Mouse (Mus musculus) hindbrain, embryonic 13.5 days (tissue): ENCODE data around the gene Mtg2. TPM values are rescaled to one million over a fixed set of nuclear protein-coding genes. Genes with fewer than 3 reads are reported as not detected.

Experiments
- ATAC-seq: fragments of 200-750 bp; cut with Nextera tagmentation; 2 replicates; pipeline ENCODE4 v1.8.0; 2017; ENCODE audit warnings: moderate TSS enrichment; ENCODE audit not compliant: low FRiP score
- H3K27ac ChIP-seq: fragments of 300-500 bp; sonication (generic); 2 replicates; pipeline ENCODE4 v1.5.1; 2015; ENCODE audit warnings: inconsistent platforms, mild to moderate bottlenecking, moderate library complexity
- H3K27me3 ChIP-seq: fragments of 300-500 bp; sonication (generic); 2 replicates; pipeline ENCODE4 v1.6.1; 2015; ENCODE audit warnings: mild to moderate bottlenecking, inconsistent platforms
- H3K36me3 ChIP-seq: fragments of 300-500 bp; sonication (generic); 2 replicates; pipeline ENCODE4 v1.6.1; 2015; ENCODE audit warnings: mild to moderate bottlenecking, inconsistent platforms
- H3K4me1 ChIP-seq: fragments of 300-500 bp; sonication (generic); replicated peaks from 2 replicates; pipeline ENCODE4 v1.6.1; 2015; ENCODE audit warnings: inconsistent platforms
- H3K4me2 ChIP-seq: fragments of 300-500 bp; sonication (generic); 2 replicates; pipeline ENCODE4 v1.6.1; 2015; ENCODE audit warnings: inconsistent platforms, mild to moderate bottlenecking, moderate library complexity
- H3K4me3 ChIP-seq: fragments of 300-500 bp; sonication (generic); 2 replicates; pipeline ENCODE4 v1.5.1; 2015; ENCODE audit warnings: mild to moderate bottlenecking, inconsistent platforms
- H3K9ac ChIP-seq: fragments of 300-500 bp; sonication (generic); 2 replicates; pipeline ENCODE4 v1.6.1; 2015; ENCODE audit warnings: mild to moderate bottlenecking, inconsistent platforms
- H3K9me3 ChIP-seq: fragments of 300-500 bp; sonication (generic); 2 replicates; pipeline ENCODE4 v1.6.1; 2016; ENCODE audit warnings: inconsistent platforms
- WGBS: fragments of 180-500 bp; shearing (Covaris S2); methylation state at CpG from one replicate; pipeline ENCODE4 v1.1.7; 2015; 5-methylcytosine and 5-hydroxymethylcytosine counted together
- polyA plus RNA-seq: library from polyadenylated mRNA; unstranded; fragments of >200 nt; fragmentation: Nextera tagmentation; extraction: Ambion mirVana; gene quantifications from 2 replicates; pipeline ENCODE4 v1.2.1, GENCODE M21; 2015

Gene Mtg2
- polyA plus RNA-seq, 1 experiment from 2014 or later: 31.9 TPM

- H3K9ac ChIP-seq: no peak overlapping the region
- H3K9me3 ChIP-seq: no peaks in the 10 kb centered on the region
- peaks cover 64% of the 10 kb centered on the region for H3K27me3 ChIP-seq
- no peaks in the 10 kb centered on the region for H3K36me3 ChIP-seq
- no peak overlapping the region for H3K4me3 ChIP-seq
- ATAC-seq: no peak
- peaks cover 45% of the 10 kb centered on the region for H3K4me1 ChIP-seq
- WGBS: 45% methylated on average over 5 of the region's 5 CpGs
- H3K4me2 ChIP-seq: no peak overlapping the region
- H3K27ac ChIP-seq: no peak overlapping the region
These were observed 27.8 kb downstream of the Mtg2 start for GRCm38 (mm10) chr2:180098167-180098566.

DNA sequence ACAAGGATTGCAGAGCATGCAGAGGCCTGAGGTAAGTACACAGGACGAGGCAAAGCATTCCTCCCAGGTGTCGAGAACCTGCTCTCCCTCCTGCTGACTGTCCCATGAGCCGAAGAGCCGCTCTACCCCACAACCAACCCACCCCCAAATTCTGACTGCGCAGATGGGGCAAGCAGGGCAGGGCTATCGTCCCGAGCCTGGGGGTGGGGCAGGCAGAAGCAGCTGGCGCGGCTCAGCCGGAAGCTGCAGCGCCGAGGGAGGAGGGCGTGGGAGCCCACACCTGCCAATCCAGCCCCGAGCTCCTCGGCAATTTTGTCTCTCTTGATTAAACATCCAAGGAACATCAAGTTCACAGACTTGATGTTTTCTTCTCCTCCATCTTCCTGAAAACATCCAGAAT, 29.1 kb downstream of the Mtg2 start:
- Histone ChIP-seq H3K36me3 (no peaks in the 10 kb centered on the region), H3K4me1 (peaks cover 58% of the 10 kb centered on the region), H3K27me3 (peaks cover 77% of the 10 kb centered on the region), H3K9ac (peak overlapping the region; percentile 49; the same call in 1 of the 2 replicates), H3K4me3 (no peak overlapping the region), H3K9me3 (no peaks in the 10 kb centered on the region), H3K27ac (no peak overlapping the region), H3K4me2 (peak overlapping the region; percentile 36)
- WGBS: 8% methylated on average over 15 of the region's 15 CpGs
- ATAC-seq: no peak

DNA sequence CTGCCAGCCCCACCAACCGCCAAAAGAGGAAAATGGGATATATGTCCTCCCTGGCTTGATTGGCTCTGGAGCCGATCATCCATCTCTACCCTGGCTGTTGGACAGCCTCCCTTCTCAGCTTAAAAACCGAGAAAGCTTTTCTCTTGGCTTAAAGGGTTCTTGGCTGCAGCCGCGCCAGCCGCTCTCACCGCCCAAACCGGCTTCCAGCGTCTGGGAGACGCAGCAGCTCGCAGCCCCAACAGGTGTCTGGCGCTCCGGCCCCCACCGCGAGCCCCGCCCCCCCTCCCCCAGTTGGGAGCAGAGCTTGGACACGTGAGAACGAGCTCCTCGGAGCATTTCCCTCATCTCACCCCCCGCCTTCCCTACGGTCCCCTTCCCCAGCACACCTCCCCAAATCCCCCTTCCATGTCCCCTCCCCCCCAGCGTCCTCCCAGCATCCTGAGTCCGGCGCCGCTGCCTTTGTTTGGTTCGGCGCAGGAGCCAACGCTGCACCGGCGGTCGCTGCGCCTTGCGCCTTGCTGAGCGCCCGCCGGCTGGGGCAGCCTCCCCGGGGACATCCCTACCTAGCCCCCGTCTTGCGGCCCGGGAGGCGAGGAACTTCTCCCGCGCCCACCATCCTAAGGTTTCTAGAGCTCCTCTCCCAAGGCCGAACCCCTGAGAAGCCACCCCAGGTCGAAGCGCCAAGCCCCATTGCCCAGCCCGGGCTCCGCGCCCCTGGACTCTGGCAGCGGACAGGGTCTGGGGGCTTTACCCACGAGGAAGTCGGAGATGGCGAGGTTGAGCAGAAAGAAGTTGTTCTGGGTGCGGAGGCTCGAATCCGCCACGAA, 33.0 kb downstream of the Mtg2 start:
- Histone ChIP-seq H3K4me3 (peak overlapping the region; percentile 57), H3K4me2 (peak overlapping the region; percentile 95), H3K9ac (peak overlapping the region; percentile 74), H3K9me3 (no peaks in the 10 kb centered on the region), H3K4me1 (peaks cover 53% of the 10 kb centered on the region), H3K27me3 (peaks cover 76% of the 10 kb centered on the region), H3K27ac (no peak overlapping the region; the same call in 1 of the 2 replicates), H3K36me3 (no peaks in the 10 kb centered on the region)
- under 1% methylated on average over 57 of the region's 57 CpGs for WGBS
- ATAC-seq: peak; percentile 4; the same call in 1 of the 2 replicates

GRCm38 (mm10) chr2:180103978-180104658, 33.7 kb downstream of the Mtg2 start, which contains the start of gene Hrh3:
TSS of gene Hrh3 (minus strand) at chr2:180104488.
- WGBS: under 1% methylated on average over 81 of the region's 87 CpGs
- no peaks in the 10 kb centered on the region for H3K36me3 ChIP-seq
- peak within 1 kb of the TSS; percentile 57 for H3K4me3 ChIP-seq
- peak within 1 kb of the TSS; percentile 74 for H3K9ac ChIP-seq
- peak within 1 kb of the TSS; percentile 8; the same call in 1 of the 2 replicates for H3K27ac ChIP-seq
- H3K4me1 ChIP-seq: peaks cover 50% of the 10 kb centered on the region
- H3K9me3 ChIP-seq: no peaks in the 10 kb centered on the region
- peaks cover 69% of the 10 kb centered on the region for H3K27me3 ChIP-seq
- H3K4me2 ChIP-seq: peak within 1 kb of the TSS; percentile 95
- ATAC-seq: peak; percentile 72

DNA sequence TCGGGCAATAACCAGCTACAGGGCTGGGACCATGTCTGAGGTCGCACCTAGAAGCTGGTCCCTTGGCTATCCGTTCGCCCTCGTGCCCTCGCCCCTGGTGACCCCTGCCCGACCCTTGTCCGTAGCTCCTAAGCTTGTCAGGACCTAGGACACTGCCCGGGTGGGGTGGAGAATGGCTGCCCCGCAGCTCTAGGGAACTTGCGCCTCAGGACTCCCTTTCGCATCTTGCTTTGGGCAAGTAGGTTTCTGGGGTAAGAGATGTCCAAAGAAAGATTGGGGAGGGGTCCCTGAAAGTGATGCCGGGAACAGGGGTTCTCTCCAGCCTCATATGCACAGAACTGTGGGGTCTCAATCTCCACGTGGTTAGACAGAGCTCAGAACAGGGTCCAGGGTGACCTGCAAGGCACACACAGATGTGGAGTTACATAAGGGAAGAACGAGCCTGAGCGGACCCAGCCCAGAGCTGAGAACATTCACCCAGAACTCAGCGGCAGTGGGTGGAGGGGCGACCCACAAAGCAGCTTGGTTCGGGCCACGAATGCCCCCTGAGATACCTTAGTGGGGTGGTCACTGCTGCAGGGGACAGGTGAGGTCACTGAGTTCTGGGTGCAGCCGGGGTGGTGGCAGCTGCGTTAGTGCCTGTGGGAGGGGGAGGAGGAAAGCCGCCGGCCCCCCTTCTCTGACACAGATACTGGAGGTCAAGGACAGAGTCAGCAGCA, 34.4 kb downstream of the Mtg2 start:
- peak overlapping the region; percentile 8; the same call in 1 of the 2 replicates for H3K27ac ChIP-seq
- H3K4me3 ChIP-seq: peak overlapping the region; percentile 57
- 10% methylated on average over 24 of the region's 24 CpGs for WGBS
- H3K4me1 ChIP-seq: peaks cover 45% of the 10 kb centered on the region
- no peaks in the 10 kb centered on the region for H3K36me3 ChIP-seq
- H3K27me3 ChIP-seq: peaks cover 62% of the 10 kb centered on the region
- peak; percentile 18; the same call in 1 of the 2 replicates for ATAC-seq
- H3K9me3 ChIP-seq: no peaks in the 10 kb centered on the region
- peak overlapping the region; percentile 74 for H3K9ac ChIP-seq
- H3K4me2 ChIP-seq: peak overlapping the region; percentile 95

DNA sequence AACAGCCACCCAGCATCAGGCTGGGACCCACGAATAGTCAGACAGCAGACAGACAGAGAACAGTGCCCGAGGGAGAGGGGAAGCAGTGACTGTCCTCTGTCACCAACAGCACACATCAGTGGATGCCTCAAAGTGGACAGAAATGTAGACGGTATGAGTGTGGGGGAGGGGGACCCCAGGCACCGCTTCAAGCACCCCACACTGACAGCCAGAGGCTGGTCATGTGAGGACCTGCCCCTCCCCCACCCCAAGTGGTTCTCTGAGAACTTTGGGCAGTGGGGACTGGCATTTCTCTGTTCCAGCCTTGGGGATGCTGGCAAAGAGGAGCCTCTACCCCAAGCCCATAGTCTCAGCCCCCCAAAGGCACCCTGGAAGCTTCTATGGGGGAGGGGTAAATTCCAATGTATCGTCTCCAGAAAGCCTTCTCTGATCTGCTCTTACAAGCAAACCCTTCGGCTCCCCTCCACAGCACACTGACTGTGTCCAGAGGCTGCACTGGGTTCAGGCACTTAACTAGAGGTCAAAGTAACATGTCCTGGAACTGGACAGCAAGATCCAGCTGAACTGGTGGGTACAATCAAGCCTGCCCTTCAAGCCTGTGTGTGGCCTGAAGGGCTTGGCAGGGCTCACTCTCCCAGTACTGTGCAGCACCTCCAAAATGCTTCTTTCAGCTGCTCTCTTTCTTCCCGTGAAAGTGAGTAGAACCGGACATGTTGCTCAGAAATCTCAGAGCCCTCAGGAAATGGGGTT, 35.2 kb downstream of the Mtg2 start:
- Histone ChIP-seq H3K9ac (no peak overlapping the region), H3K4me3 (no peak overlapping the region; the same call in 1 of the 2 replicates), H3K27me3 (peaks cover 54% of the 10 kb centered on the region), H3K36me3 (no peaks in the 10 kb centered on the region), H3K9me3 (no peaks in the 10 kb centered on the region), H3K4me2 (peak overlapping the region; percentile 95; the same call in 1 of the 2 replicates), H3K27ac (no peak overlapping the region), H3K4me1 (peaks cover 41% of the 10 kb centered on the region)
- 25% methylated on average over 8 of the region's 8 CpGs for WGBS
- ATAC-seq: no peak

DNA sequence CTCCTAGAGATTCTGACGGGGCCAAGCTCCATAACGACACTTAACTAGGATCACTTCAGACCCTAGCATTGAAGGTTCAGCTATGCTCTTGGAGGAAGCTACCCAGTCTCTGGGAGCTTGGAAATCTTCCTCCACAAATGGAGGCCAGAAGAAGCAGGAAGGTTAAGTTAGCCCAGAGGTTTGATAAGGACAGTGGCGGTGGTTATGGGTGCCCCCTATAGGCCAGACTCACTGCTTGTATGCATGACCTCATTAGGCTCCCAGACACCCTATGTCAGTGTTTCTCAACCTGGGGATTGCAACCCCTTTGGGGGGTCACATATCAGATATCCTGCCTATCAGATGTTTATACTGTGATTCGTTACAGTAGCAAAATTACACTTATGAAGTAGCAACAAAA, 36.7 kb downstream of the Mtg2 start:
- Histone ChIP-seq H3K9me3 (no peaks in the 10 kb centered on the region), H3K9ac (no peak overlapping the region), H3K36me3 (no peaks in the 10 kb centered on the region), H3K4me3 (no peak overlapping the region), H3K27me3 (peaks cover 39% of the 10 kb centered on the region), H3K4me2 (no peak overlapping the region), H3K27ac (no peak overlapping the region), H3K4me1 (peaks cover 40% of the 10 kb centered on the region)
- ATAC-seq: no peak
- 61% methylated on average over 4 of the region's 4 CpGs for WGBS

DNA sequence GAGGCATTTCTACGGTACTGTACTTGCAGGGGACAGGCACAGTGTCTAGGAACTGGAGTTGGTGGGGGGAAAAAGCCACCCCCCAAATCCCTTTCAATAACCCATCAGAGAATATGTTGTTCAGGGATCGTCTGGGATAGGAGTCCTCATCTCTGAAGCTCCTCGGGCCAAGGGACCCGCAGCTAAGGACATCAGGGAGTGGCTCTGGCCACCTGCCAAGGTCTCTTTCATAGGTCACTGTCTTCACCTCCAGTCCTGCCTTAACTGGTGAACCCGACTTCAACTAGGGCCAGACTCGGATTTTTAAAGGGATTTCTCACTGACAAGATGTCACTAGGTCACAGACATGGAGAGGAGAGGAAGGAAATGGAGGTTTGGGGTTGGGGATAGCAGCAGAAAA, 37.9 kb downstream of the Mtg2 start:
- peaks cover 27% of the 10 kb centered on the region for H3K27me3 ChIP-seq
- no peak for ATAC-seq
- H3K4me3 ChIP-seq: no peak overlapping the region
- H3K9ac ChIP-seq: no peak overlapping the region
- H3K36me3 ChIP-seq: no peaks in the 10 kb centered on the region
- 65% methylated on average over 6 of the region's 6 CpGs for WGBS
- no peak overlapping the region for H3K4me2 ChIP-seq
- H3K27ac ChIP-seq: no peak overlapping the region
- no peaks in the 10 kb centered on the region for H3K9me3 ChIP-seq
- H3K4me1 ChIP-seq: peaks cover 28% of the 10 kb centered on the region

DNA sequence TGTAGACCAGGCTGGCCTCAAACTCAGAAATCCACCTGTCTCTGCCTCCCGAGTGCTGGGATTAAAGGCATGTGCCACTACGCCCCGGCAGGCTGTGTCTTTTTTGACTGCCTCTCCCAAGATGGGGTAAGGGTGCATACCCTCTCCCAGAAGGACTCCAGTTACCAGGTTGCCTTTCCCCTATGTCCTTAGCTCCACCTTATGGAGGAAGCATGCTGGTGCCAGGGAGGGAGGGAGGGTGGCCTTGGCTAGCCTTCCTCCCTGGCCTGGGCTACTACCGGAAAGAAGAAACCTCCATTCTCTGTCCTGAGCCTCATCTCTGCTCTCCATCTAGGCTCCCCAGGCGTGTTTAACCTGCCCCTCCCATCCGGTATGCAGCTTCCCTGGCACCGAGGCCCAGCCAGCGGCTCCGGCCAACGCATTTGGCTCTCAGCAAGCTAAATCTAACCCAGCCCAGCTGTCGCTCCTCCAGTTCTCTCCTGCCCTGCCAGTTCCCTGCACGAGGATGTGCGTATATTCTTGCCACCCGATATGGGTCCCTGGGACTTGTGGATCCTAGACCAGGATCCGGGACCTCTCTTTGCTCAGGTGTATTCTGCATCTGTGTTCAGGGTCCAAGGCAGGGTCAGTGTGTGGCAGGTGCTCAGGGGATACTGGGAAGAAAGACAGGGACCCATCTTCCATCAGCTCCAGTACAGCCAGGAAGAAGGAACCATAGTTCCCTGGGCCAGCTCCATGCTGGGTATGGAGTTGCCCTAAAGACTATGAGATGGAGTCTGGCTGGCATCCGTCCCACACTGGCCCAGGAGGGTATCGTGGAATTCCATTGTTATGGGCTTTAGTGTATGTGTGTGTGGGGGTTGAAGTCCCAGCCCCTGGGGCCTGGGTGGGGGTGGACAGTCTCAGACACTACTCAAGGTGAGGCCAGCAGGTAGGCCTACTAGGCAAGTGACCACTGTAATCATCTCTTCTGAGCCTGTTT, 43.8 kb downstream of the Mtg2 start:
- Histone ChIP-seq H3K4me3 (no peak overlapping the region), H3K36me3 (no peaks in the 10 kb centered on the region), H3K27me3 (no peaks in the 10 kb centered on the region), H3K27ac (peak overlapping the region; percentile 64), H3K9ac (peak overlapping the region; percentile 19; the same call in 1 of the 2 replicates), H3K4me1 (peaks cover 52% of the 10 kb centered on the region), H3K9me3 (no peaks in the 10 kb centered on the region), H3K4me2 (no peak overlapping the region)
- 53% methylated on average over 17 of the region's 17 CpGs for WGBS
- no peak for ATAC-seq

- no peak for ATAC-seq
- Histone ChIP-seq H3K4me3 (no peak overlapping the region), H3K9ac (no peak overlapping the region), H3K27ac (peak overlapping the region; percentile 64), H3K36me3 (no peaks in the 10 kb centered on the region), H3K27me3 (no peaks in the 10 kb centered on the region), H3K4me2 (no peak overlapping the region), H3K9me3 (no peaks in the 10 kb centered on the region), H3K4me1 (peaks cover 58% of the 10 kb centered on the region)
- WGBS: 44% methylated on average over 6 of the region's 6 CpGs
These were observed 44.9 kb downstream of the Mtg2 start for GRCm38 (mm10) chr2:180115279-180115678.

DNA sequence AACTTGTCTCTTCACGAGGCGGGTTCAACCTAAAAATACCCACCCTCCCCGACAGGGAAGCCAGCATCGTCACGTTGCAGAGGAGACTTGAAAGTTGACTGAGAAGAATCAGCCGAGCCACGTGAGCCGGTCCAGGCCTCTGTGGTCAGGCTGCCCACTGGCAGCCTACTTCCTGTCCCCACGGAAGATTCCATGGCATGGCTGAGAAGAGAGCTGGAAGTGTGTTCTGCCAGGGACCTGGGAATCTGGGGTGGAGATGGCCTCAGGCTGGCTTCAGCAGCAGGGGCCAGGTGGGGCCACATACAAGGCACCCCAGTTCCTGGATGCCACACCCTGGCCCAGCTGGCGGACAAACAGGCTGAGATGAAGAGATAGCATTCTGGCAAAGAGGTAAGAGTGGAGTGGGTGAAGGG, 45.7 kb downstream of the Mtg2 start:
- H3K9me3 ChIP-seq: no peaks in the 10 kb centered on the region
- no peak overlapping the region for H3K4me3 ChIP-seq
- no peak overlapping the region for H3K27ac ChIP-seq
- H3K4me2 ChIP-seq: no peak overlapping the region
- no peak overlapping the region for H3K9ac ChIP-seq
- peaks cover 60% of the 10 kb centered on the region for H3K4me1 ChIP-seq
- WGBS: 80% methylated on average over 10 of the region's 10 CpGs
- no peak for ATAC-seq
- no peaks in the 10 kb centered on the region for H3K36me3 ChIP-seq
- no peaks in the 10 kb centered on the region for H3K27me3 ChIP-seq
